Mouse (Mus musculus): ENCODE measurements around the gene Rnf19b. TPM values are rescaled to one million over a fixed set of nuclear protein-coding genes. Genes with fewer than 3 reads are reported as not detected.

Rnf19b gene
- polyA plus RNA-seq (2017; shearing (Covaris generic)) = 10 to 100 TPM; 17.5 to 20.2 (median 18.3) TPM

DNA sequence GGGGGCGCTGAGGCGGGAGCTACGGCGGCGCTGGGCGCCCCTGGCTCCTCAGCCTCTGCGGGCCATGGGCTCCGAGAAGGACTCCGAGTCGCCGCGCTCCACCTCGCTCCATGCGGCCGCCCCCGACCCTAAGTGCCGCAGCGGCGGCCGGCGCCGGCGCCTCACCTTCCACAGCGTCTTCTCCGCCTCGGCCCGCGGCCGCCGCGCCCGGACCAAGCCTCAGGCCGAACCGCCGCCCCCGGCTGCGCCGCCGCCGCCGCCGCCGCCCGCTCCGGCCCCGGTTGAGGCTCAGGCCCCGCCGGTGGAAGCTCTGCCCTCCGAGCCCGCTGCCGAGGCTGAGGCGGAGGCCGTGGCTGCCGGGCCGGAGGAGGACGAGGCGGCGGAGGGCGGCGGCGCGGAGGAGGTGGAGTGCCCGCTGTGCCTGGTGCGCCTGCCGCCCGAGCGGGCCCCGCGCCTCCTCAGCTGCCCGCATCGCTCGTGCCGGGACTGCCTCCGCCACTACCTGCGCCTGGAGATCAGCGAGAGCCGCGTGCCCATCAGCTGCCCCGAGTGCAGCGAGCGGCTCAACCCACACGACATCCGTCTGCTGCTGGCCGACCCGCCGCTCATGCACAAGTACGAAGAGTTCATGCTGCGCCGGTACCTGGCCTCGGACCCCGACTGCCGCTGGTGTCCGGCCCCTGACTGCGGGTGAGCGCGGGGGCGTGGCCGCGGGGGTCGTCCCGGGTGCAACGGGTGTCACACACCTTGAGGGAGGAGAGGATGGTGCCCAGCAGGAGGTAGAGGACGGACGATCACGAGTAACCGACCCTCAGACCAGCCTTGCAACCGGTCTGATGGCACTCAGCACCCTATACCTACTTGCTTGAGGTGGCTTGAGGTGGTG is at the start of gene Rnf19b:
Gene Rnf19b (plus strand): TSS at position 65 of the 886 bp plus-strand sequence.
- peak; percentile 31 for ATAC-seq

DNA sequence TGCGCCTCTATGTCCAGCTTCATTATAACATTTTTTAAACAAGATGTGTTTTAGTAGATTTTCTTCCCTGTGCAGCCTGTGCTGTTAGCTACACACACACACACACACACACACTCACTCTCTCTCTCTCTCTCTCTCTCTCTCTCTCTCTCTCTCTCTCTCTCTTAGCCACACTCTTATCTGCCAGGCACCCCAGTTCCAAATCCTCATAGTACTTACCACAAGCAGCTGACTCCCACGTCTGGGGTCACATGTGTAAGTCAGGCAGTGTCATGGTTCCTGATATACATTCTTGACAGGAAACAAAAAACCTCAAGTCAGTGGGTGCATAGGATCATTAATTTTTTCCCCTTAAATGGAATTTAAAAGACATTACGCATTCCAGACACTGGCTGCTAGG is 49.4 kb upstream of the Rnf19b start:
- ATAC-seq = peak; percentile 88

DNA sequence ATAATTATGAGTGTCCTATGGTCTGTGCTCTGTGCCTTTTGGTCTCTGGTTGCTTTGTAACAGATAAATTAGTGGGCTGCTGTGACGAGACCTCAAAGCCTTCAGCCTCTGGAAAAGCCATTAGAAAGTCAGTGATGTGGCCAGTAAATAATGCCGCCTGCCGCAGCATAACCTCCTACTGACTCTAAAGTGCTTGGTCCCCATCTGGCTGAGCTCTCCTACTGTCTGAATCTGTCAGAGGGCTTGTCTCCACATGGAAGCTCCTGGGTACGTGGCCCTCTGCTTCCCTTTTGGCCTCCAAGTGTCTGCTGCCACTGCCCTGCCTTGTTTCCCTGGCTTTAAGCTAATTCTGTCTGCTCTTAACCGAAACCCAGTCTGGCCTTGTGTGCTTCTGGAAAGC is 48.5 kb upstream of the Rnf19b start:
- no peak for ATAC-seq

DNA sequence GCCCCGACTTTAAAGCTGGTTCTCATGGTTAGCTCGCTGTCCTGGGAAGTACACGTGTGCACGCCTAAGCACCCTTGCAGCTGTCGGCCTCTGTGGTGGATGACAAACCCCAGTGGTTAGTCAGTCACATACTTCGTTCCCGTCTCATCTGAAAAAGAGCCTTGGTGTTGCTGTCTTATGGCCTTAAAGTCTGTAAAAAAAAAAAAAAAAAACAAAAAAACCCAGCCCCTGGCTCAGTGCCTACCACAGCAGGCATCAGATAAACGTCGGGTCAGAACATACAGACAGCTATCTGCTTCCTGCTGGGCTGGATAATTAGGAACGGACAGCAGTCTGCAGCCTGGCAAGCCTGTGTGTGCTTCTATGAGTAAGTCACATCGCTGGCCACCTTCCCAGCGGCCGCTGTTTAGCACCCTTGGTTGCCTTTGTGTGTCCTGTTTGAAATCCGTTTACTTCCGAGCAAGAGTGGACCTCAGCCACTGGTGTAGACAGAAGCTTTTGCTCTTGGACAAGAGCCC is 46.4 kb upstream of the Rnf19b start:
- ATAC-seq = no peak

DNA sequence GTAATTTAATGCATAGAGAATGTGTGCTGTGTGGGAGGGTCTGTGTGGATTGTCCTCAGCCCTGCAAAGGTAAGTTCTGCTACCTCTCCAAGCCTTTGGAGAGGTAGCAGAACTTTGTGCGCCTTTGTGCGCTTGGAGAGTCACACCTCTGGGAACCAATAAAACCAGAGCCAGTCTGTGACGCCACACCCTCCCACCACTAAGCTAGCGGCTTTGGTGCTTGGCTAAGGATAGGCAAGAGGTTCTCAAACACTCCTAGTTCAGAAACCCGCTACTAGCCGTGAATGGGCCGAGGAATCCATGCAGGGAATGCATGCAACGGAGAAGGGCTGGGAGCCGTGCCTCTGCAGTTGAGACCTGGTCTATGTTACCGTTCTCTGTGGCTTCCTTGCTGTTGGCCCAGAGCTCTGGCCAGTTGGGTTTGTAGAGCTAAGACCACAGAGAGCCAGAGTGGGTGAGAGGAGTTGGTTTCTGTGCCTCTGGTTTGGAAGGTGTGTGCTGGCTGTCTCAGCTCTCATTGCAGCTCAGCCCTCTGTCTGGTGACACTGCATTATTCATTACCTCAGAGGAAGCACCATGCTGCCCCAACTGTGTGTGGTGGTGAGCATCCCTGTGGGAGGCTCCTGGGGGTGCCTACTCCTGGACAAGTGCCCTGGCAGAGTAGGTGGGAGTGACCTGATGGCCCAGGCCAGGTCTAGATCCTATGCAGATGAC is 44.8 kb upstream of the Rnf19b start:
- ATAC-seq = no peak

DNA sequence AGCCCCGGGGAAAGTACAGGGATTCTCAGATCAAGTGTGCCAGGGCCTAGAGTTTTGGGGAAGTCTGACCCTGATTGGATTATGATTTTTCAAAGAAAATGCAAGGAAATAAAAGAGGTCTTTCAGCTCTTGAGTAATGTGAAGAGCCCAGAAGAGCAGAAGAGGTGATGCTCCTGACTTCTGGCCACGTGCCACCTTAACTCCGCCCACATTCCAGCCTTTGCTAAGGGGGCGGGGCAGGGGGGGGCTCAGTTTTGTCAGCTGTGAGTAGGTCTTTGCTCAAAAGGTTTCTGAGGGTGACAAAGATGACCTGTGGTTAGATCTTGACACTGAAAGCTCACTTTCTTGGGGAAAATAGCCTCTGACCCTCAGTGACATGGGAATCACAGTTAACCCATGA is 41.7 kb upstream of the Rnf19b start:
- no peak for ATAC-seq

DNA sequence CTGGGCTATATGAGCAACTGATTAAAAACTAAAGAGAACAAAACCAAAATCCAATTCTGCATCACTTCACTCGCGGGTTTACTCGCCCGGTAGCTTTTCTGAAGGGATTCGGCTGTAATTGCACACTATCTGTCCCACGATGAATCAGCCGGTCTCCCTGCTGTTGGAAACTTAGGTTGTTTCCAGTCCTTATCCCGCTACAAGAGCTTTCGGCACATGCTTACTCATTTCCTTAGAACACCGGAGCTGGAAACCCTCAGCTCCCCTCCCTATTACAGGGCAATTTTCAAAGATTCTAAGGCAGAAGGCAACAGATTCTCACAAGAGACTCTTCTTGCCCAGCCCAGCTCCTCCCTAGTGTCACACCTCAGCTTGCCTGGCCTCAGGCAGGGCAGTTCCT is 40.9 kb upstream of the Rnf19b start:
- no peak for ATAC-seq

DNA sequence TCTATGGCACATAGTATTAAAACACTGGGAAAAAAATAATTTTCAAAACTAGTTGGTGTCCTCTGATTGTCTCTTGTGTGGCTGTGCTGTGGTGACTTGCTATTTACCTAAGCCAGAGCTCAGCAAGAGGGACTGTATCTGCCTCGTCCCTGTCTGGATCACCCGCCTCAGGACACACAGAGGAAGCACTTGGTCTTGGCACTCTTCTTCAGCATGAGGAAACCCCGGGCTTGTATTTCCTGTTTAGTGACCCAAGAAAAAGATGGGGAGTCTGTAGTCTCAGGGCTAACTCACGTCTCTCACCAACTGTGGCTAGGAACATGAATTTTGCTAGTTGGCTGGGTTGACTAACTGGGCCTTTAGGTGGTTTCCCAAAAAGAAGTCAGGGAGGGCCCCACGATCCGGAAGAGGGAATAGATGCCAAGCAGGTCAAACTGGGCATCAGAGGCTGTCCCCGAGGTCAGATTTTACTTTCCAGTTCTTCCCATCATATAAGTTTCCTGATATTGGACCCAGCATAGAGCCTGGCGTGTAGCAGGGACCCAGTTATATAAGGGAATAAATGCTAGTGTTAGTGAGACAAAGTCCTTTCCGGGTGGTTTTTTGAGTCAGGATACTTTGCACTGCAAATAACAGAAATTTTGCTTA is 39.2 kb upstream of the Rnf19b start:
- ATAC-seq = no peak

DNA sequence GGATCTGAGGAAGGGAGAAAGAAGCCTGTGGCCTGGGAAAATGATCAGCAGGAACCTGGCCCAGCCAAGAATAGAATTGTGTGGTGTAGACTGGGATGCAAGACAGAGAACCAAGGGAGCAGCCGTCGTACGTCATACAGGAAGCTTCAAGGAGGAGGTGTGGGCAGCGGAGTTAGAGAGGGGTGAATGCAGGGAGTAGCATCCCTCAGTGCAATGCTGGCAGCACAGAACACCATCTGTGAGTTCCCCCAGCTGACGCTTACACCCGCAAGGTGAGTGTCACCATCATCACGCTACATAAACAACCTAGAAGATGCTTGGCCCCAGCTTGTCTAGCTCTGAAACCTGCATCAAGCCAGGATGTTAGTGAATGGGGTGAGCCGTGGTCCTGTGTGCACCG is 38.3 kb upstream of the Rnf19b start:
- peak; percentile 65 for ATAC-seq

DNA sequence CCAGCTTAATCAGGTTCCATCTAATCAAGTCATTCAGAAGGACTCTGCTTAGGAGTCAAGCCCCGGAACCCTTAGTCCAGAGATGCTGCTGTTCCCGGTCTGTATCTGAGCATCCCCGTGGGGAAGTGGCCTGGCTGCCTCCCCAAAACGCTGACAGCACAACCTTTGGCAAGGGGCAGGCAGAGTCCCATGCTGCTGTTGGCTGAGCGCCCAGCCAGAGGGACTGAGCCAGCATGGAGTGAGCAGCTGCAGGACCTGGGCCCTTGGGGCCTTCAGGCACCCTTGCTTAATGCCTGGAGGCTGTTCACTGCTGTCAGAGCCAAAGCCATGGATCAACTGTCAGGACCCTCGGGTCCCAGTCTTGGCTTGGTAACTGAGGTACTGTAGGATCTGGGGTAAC is 37.6 kb upstream of the Rnf19b start:
- no peak for ATAC-seq

DNA sequence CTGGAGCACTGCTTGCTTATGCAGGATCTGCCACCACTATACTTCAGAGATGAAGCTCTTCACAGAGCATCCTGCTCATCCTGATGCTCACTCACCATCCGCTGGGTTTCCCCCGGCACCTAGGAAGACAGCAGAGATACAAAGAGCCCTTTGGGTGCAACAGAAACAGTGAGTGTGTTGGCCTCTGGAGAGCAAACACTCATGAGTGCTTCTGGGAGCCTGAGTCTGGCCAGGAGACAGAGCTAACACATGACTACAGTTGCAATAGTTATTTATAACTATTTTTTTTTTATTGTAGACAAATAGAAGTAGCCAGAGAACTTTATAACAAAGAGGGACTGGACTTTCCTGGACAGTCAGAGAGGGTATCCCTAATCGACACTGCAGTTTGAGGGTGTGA is 36.6 kb upstream of the Rnf19b start:
- ATAC-seq = no peak

DNA sequence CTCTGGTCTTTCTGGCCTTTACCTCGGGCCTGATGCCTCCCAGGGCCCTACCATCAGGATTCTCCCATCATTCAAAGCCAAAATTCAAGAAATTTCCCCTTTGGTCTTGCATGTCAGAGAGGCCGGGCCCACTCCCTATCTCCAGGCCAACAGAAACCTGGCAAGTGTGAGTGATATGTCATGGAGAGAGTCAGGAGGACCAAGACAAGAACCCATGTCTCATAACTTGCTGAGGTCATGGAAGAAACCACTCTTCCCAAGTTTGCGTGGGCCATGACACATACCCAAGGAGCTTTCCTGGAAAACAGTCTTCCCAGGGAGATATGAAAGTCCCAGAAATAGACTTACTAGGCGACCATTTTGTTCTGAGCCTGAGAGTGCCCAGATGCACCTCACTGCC is 36.2 kb upstream of the Rnf19b start:
- ATAC-seq = no peak

DNA sequence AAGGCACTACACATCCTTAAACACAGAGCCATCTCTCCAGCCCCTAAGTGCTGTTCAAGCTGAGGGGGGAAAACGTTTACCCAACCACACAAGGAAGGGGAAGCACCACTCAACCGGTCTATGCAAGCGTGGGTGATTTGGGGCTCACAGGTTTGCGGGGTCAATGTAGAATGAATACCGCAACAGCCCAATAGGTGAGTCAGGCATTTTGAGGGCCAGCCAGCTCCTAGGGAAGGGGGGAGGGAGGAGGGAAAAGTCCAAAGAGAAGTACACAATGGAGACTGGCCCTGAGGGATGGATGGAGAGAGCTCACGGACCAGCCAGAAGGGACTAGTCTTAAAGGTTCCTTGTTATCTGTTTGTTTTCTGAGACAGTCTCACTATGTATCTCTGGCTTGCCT is 34.2 kb upstream of the Rnf19b start:
- ATAC-seq = no peak

DNA sequence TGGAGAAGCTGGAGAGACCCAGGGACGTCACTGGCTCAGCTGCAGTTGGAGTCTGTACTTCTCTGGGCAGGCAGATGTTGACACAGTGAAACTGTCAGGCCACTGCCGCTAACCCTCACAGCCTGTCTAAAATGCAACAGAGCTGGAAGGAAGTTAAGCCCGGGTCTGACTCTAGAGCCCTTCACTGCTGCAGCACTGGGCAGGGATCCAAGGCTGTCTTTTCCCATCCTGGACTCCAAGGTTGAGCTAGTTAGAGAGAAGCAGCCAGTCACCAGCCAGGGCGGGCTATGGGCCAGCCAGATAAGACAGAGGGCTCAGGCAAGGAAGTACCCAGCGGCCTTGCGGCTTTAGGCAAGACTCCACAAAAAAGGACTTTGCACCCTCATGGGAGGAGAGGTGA is 33.3 kb upstream of the Rnf19b start:
- no peak for ATAC-seq

DNA sequence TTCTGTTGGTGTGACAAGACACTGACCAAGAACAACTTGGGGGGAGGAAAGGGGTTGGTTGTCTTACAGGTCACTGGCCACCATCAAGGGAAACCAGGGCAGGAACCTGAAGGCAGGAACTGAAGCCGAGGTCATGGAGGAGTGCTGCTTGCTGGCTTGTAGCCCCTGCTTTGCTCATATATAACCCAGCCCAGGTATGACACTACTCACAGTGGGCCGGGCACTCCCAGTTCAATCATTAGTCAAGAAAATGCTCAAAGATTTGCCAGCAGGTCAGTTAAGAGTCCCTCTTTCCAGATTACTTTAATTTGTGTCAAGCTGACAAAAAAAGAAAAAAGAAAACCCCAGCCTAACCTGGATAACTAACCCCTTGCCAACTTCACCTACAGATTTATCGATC is 32.4 kb upstream of the Rnf19b start:
- no peak for ATAC-seq

DNA sequence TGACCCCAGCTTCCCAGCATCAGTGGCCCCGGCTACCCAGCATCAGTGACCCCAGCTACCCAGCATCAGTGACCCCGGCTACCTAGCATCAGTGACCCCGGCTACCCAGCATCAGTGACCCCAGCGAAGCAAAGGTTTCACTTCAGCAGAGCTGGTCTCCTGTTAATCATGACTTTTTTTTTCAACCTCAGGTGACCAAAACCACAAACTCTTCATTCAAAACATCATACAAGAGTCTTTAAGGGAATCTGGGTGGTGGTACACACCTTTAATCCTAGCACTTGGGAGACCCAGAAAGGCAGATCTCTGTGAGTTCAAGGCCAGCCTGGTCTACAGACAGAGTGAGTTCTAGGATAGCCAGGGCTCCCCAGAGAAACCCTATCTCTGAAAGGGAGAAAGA is 27.3 kb upstream of the Rnf19b start:
- ATAC-seq = no peak

DNA sequence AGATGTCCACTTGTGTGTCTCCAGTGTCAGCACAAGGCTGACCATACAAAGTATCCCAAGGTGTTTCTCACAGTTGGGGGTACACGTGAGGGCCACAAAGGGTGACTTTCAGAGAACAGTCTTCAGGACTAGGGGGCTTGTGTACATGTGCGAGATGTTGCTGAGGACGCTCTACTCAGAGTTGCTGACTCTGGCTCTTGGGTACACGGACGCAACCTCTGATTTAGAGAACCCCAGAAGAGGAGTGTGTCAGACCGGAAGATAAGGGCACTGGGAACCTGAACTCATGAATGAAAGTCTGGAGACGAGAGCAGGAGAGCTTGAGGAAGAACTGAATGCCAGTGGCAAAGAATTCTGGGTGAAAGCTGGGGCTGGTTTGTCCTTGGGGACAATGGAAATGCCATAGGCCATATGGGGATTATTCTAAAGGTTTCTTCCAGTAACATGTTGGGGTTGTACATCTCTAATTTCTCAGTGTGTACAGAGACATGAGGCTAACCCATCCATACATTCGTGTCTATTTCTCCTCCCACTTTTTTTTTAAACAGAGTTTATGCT is 26.6 kb upstream of the Rnf19b start:
- ATAC-seq = no peak

DNA sequence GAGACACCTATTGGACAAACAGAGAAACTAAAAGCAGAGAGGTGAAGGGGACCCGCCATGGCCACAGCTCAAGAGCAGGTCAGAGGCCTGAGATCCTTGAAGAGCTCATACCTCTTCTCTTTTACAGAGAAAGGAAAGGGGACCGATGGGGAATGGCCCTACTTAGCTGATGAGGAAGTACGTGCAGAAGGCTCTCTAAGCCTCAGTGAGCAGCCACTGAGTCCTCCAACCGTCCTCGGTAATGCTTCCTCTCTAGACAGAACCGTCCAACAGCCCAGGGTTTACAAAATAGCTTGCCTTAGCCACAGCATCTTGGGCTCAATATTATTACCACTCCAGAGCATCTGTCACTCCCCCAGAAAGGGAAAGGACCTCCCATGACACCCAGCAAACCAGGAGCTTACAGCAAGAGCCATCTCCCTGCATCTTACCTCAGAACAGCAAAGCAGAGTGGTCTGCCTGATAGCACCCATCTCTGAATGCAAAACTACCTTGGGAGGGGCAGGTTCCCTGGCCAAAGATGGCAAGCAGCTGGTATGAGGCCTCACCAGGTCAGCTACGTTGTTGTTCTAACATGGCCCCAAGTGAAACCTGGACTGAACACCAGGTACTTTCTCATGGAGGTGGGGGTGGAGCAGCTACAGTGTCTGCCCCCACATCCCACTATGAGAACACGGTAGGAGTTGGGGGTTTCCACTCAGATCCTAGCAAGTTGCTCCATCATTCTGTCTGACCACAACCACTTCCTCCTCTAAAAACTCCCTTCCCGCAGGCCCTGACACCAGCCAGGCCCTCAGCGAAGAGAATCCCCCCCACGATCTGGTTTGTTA is 25.7 kb upstream of the Rnf19b start:
- ATAC-seq = peak; percentile 69

DNA sequence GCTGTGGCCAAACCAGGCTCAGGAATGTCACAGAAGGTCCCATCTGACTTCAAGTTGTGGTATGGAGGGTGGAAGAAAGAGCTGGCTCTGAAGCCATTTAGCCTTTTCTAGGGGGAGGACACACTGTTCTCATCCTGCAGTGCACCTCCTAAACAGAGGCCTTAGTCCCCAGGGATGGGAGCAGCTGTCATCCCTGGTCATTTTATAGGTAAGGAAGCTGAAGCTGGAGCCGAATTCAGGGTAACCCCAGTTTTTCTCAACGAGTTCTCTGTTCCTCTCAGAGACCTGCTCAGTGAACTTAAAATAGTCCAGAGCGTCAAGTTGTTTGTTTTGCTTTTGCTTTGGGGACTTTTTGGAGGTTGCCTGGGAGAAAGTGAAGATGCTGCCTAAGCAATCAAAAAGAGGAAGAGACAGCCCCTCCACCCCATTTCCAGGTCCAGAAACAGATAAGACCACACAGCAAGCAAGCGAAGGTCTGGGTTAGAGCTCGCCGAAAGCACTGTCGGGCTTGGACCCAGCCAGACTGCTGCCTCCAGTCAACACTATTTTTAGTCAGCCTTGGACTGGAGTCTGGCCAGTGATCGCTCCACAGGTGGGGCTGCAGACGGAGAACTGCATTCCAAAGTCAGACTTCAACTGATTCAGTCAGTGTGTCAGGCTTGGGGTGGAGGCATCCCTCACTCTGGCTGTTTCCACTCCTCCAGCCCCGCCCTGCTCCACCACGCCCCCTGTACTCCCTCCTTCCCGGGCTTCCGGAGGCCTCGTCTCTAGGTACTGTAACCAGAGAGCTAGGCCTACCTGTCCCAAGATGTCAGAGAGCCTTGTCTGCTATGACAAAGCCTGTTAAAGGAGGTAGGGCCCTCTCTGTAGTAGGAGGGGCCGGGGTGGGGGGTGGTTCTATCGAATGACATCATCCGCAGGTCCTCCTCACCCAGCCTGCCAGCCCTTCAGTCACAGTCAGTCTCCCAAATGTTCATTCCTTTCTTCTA is 24.8 kb upstream of the Rnf19b start:
- peak; percentile 48 for ATAC-seq

DNA sequence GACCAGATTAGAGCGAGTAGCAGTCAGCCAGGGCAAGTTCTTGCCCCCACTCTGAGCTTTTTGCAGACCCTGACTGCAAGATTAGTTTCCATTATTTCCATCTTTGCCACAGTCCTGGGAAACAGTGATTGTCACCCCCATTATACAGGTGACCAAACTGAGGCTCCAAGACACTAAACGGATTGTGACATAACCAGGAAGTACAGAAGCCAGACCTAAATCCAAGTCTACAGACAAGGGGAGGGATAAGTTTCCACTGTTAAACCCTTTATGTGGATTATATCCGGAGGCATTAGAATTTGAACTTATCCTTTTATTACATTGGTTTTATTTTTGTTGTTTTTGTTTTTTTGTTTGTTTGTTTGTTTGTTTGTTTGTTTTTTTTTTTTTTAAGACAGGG is 23.8 kb upstream of the Rnf19b start:
- no peak for ATAC-seq

All from inflammation-experienced regulatory T-cells, adult 6 months (primary cell).